Mouse (Mus musculus): ENCODE results near the gene Sh3gl2. TPM values are rescaled to one million over a fixed set of nuclear protein-coding genes. Genes with fewer than 3 reads are reported as not detected.

Gene Sh3gl2
- not detected in 2 replicates for polyA plus RNA-seq (2012)

DNA sequence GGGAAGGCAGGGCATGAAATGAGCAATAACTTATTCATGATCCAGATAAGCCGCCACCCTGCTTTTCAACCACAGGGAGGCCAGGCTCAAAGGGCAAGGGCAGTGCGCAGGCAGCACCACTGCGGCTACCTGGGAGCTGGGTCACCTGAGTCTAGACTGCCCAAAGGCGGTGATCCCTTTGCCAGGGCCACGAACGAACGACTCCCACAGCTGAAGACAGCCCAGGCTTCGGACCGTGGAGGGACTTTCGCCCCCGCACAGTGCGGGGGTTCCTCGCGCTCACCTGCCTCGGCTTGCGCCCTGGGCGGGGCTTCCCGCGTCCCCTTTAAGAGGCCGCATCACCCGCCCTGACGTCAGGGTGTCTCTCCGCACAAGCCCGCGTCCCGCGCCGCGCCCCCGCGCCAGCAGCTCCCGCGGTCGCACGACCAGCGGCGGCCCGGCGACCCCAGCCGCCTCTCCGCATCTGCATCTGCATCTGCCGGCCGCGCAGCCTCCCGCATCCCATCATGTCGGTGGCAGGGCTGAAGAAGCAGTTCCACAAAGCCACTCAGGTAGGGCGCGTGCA, at the start of gene Sh3gl2:
TSS of gene Sh3gl2 (plus strand) at position 56 of the 565 bp plus-strand sequence.

DNA sequence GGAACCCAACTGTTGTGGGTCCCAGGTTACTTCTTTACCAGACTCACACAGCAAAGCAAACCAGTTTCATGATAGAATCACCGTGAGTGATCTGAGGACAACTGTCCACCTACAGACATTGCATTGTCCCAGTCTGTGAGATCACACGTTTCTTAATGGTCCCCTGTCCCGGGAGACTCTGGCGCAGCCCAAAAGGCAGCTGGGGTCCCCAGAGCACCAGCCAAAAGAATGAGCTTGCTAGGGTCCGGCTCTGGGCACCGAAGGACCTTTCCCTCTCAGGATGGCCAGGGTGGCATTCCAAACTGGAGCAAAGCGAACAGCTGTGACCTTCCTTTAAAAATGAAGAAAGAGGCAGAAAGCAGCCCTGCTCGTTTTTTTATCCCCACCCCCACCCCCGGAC, 308.9 kb downstream of the Sh3gl2 start, which contains the start of gene Adamtsl1:
TSS of gene Adamtsl1 (plus strand) at position 381 of the 400 bp plus-strand sequence.

